Mouse (Mus musculus): ENCODE data around the gene Musk. TPM values are rescaled to one million over a fixed set of nuclear protein-coding genes. Genes with fewer than 3 reads are reported as not detected.

Musk gene
- polyA plus RNA-seq, 3 experiments from 2014 or later = not detected

- no peak for ATAC-seq
These were observed 133.5 kb downstream of the Musk start for GRCm38 (mm10) chr4:58419225-58419624.

- ATAC-seq = no peak
These were observed 137.6 kb downstream of the Musk start for GRCm38 (mm10) chr4:58423276-58423930.

Other genes with a start within 250 kb of the Musk start
- under 1 TPM in 1 of 3 experiments, not detected in 2; 0.04 TPM for gene Svep1, start 79.1 kb upstream of the Musk start, polyA plus RNA-seq (2017; shearing (Covaris generic))

Measured in inflammation-experienced regulatory T-cells, adult 6 months (primary cell).